ENCODE assay signal across 12 mouse cellular contexts in genomic region chr15:10213710-10214109, GRCm38 (mm10).
"Had no signal": no experiment of that assay in that cellular context is flagged by ENCODE, and none has a peak within 500 bp of the region (broad histone marks: within the 10 kb centered on the region; RNA-seq: fewer than 3 reads in every experiment).

No protein-coding gene starts in this region.

- DNase-seq: lung, adult 2 months; lung, postnatal 14 days; lung, postnatal 36 days; midbrain, embryonic 14.5 days; retina, postnatal 1 day; right cerebral cortex, adult 18-20 months; right cerebral cortex, postnatal 25 days; right cerebral cortex, postnatal 4 days; spleen, adult 18-20 months; thymus, adult 18-20 months; thymus, postnatal 14 days; thymus, postnatal 36 days had no signal
